Mouse (Mus musculus) megakaryocyte, embryonic 14.5 days (primary cell): Measurements from ENCODE around the gene Apobec2.

Experiments used
- FLI1 ChIP-seq: IDR thresholded peaks from 2 replicates; pipeline ENCODE4 v1.6.1; 2012; ENCODE audit warnings: low read length, inconsistent platforms, mixed read lengths
- GATA1 ChIP-seq: IDR thresholded peaks from 3 replicates; pipeline ENCODE4 v1.6.1; 2012; ENCODE audit warnings: mixed read lengths, low read length, inconsistent platforms, borderline replicate concordance

DNA sequence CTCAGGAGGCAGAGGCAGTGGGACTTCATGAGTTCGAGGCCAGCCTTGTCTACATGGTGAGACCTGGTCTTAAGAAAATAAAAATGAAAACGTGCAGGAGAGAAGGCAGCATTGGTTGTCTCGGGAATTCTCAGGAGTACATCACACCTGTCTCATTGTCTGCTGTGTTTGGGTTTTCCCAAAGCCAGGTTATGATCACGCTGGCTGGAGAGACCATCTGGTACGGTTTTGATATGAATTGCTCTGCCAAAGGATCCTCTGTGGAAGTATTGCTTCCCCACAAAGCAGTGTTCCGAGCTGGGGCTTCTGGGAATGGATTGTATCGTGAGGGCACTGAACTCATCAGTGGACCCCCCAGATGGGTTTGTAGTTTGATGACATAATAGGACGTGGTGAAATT is 42.7 kb upstream of the Apobec2 start:
- TF ChIP-seq GATA1 (no peak), FLI1 (no peak)
